11 mouse cellular contexts compared by ENCODE assay signal in genomic region chr9:64240681-64241080, GRCm38 (mm10). TPM values are rescaled to one million over a fixed set of nuclear protein-coding genes. Genes with fewer than 3 reads are reported as not detected.
DNase-seq lines count a peak whose midpoint lies in the region; ATAC-seq lines count a peak whose summit lies in the region.
"Had no signal": no experiment of that assay in that cellular context is flagged by ENCODE, and none has a peak within 500 bp of the region (broad histone marks: within the 10 kb centered on the region; RNA-seq: fewer than 3 reads in every experiment).

No protein-coding gene starts in this region.

- H3K4me3 ChIP-seq in kidney, embryonic 14.5 days (ENCODE audit: low read length), result no peak overlapping the region
- H3K4me3 ChIP-seq in embryonic facial prominence, embryonic 10.5 days, result peak overlapping the region; percentile 42
- H3K4me3 ChIP-seq: forebrain, embryonic 12.5 days had no signal

- intact Hi-C loops in heart, postnatal 10 days (cut with DNase I), result no loop called here

- WGBS in kidney, embryonic 14.5 days, result 26% methylated on average over 8 of the region's 8 CpGs
- WGBS in embryonic facial prominence, embryonic 10.5 days, result 30% methylated on average over 8 of the region's 8 CpGs

- no peak overlapping the region for H3K9ac ChIP-seq in kidney, embryonic 14.5 days (ENCODE audit: low read depth, low read length)
- H3K9ac ChIP-seq: forebrain, embryonic 12.5 days had no signal

- H3K4me1 ChIP-seq in kidney, embryonic 14.5 days (ENCODE audit: control insufficient read depth, insufficient read depth, low read length), result peaks cover 8% of the 10 kb centered on the region
- H3K4me1 ChIP-seq in embryonic facial prominence, embryonic 10.5 days, result peaks cover 23% of the 10 kb centered on the region

- H3K27ac ChIP-seq in kidney, embryonic 14.5 days (ENCODE audit: low read depth, low read length), result no peak overlapping the region; the same call in 1 of the 2 replicates
- H3K27ac ChIP-seq in embryonic facial prominence, embryonic 10.5 days (replicated peaks), result peak overlapping the region; percentile 73
- H3K27ac ChIP-seq: forebrain, embryonic 12.5 days had no signal

- no peaks in the 10 kb centered on the region for H3K9me3 ChIP-seq in kidney, embryonic 14.5 days (ENCODE audit: control insufficient read depth, low read length)
- no peaks in the 10 kb centered on the region for H3K9me3 ChIP-seq in embryonic facial prominence, embryonic 10.5 days
- H3K9me3 ChIP-seq: forebrain, embryonic 12.5 days had no signal

- no peaks in the 10 kb centered on the region; the same call in 1 of the 2 replicates for H3K36me3 ChIP-seq in kidney, embryonic 14.5 days (ENCODE audit: control insufficient read depth, insufficient read depth, low read length)
- H3K36me3 ChIP-seq in embryonic facial prominence, embryonic 10.5 days (replicated peaks), result peaks cover 25% of the 10 kb centered on the region
- H3K36me3 ChIP-seq: forebrain, embryonic 12.5 days had no signal

- DNase-seq in kidney, adult 9 months, result no peak
- peak; percentile 63 for DNase-seq in embryonic facial prominence, embryonic 10.5 days (ENCODE audit: low spot score)
- DNase-seq in heart, postnatal 10 days, result peak; percentile 45 to 51
- DNase-seq in mesoderm, embryonic 11.5 days (ENCODE audit: low read depth, low spot score), result peak; percentile 71
- no peak for DNase-seq in spleen, postnatal 4 days (ENCODE audit: low spot score in 2 of 2)
- no peak for DNase-seq in left cerebral cortex, adult 11 months (ENCODE audit: low spot score)
- DNase-seq in cerebellum, postnatal 14 days, result no peak
- DNase-seq: left cerebral cortex, postnatal 4 days; thymus, postnatal 14 days had no signal

- no peaks in the 10 kb centered on the region for H3K27me3 ChIP-seq in kidney, embryonic 14.5 days (ENCODE audit: control insufficient read depth, insufficient read depth, low read length)
- no peaks in the 10 kb centered on the region for H3K27me3 ChIP-seq in embryonic facial prominence, embryonic 10.5 days (replicated peaks; ENCODE audit: low read depth, poor library complexity, severe bottlenecking)
- H3K27me3 ChIP-seq: forebrain, embryonic 12.5 days had no signal

- no peak overlapping the region; the same call in 1 of the 2 replicates for H3K4me2 ChIP-seq in kidney, embryonic 14.5 days (replicated peaks; ENCODE audit: low read depth, low read length)
- H3K4me2 ChIP-seq: forebrain, embryonic 12.5 days had no signal

- ATAC-seq in kidney, embryonic 14.5 days (ENCODE audit: low FRiP score, low TSS enrichment), result peak; percentile 55; the same call in 1 of the 2 replicates

RNA-seq across cellular contexts. Expression of gene Uchl4, which starts 5.7 kb away (rescaled TPM):
- 2.9 and 3.3 TPM in 2 replicates for polyA plus RNA-seq in kidney, embryonic 14.5 days (2014; fragmentation: Nextera tagmentation; extraction: Ambion mirVana)
- polyA plus RNA-seq in embryonic facial prominence, embryonic 10.5 days (2016; fragmentation: Nextera tagmentation; extraction: Ambion mirVana), result 3.9 and 4.4 TPM in 2 replicates
- 1 to 10 TPM; 2.1 to 2.2 TPM for total RNA-seq in heart, postnatal 10 days (2021)

RNA-seq across cellular contexts. Expression of gene Map2k1, which starts 12.8 kb away (rescaled TPM):
- polyA plus RNA-seq in kidney, embryonic 14.5 days (2014; fragmentation: Nextera tagmentation; extraction: Ambion mirVana), result 56.9 and 72.3 TPM in 2 replicates
- 82.6 and 89.3 TPM in 2 replicates for polyA plus RNA-seq in embryonic facial prominence, embryonic 10.5 days (2016; fragmentation: Nextera tagmentation; extraction: Ambion mirVana)
- total RNA-seq in heart, postnatal 10 days (2021), result 10 to 100 TPM; 59.6 to 65.1 TPM

RNA-seq across cellular contexts. Expression of gene Tipin, which starts 40.7 kb away (rescaled TPM):
- 279 and 325 TPM in 2 replicates for polyA plus RNA-seq in kidney, embryonic 14.5 days (2014; fragmentation: Nextera tagmentation; extraction: Ambion mirVana)
- polyA plus RNA-seq in embryonic facial prominence, embryonic 10.5 days (2016; fragmentation: Nextera tagmentation; extraction: Ambion mirVana), result 269 and 272 TPM in 2 replicates
- total RNA-seq in heart, postnatal 10 days (2021), result 10 to 100 TPM; 26.6 to 28.9 TPM

Comparison
In these comparisons a context has a peak if more than half of its experiments do, and no peak if none do; other contexts are left out.
1. DNase-seq: peak in embryonic facial prominence, embryonic 10.5 days (single experiment), heart, postnatal 10 days (2 of 2) and mesoderm, embryonic 11.5 days (single experiment); none in kidney, adult 9 months (single experiment), spleen, postnatal 4 days (0 of 2), left cerebral cortex, adult 11 months (single experiment) and cerebellum, postnatal 14 days (0 of 2).